Mouse (Mus musculus) neural tube, embryonic 11.5 days (tissue): ENCODE results near the gene Ankdd1a. TPM values are rescaled to one million over a fixed set of nuclear protein-coding genes. Genes with fewer than 3 reads are reported as not detected.

Experiments
- ATAC-seq: fragments of 200-750 bp; cut with Nextera tagmentation; 2 replicates; pipeline ENCODE4 v1.8.0; 2017; ENCODE audit warnings: moderate number of reproducible peaks, mild to moderate bottlenecking, moderate TSS enrichment, moderate library complexity; ENCODE audit not compliant: insufficient read depth, low FRiP score, low TSS enrichment
- DNase-seq: peaks from one replicate; pipeline ENCODE4 v3.0.0-alpha.2; 2015; ENCODE audit warnings: low spot score
- H3K27ac ChIP-seq: fragments of 300-500 bp; sonication (generic); 2 replicates; pipeline ENCODE4 v1.5.1; 2014; ENCODE audit warnings: low read depth, mild to moderate bottlenecking, low read length
- H3K27me3 ChIP-seq: fragments of 300-500 bp; sonication (generic); 2 replicates; pipeline ENCODE4 v1.6.1; 2014; ENCODE audit warnings: mild to moderate bottlenecking, low read length, mixed read lengths; ENCODE audit not compliant: control insufficient read depth, insufficient read depth
- H3K36me3 ChIP-seq: fragments of 300-500 bp; sonication (generic); 2 replicates; pipeline ENCODE4 v1.6.1; 2014; ENCODE audit warnings: mild to moderate bottlenecking, low read length, moderate library complexity, mixed read lengths; ENCODE audit not compliant: control insufficient read depth, insufficient read depth
- H3K4me1 ChIP-seq: fragments of 300-500 bp; sonication (generic); 2 replicates; pipeline ENCODE4 v1.6.1; 2014; ENCODE audit warnings: low read length, mixed read lengths; ENCODE audit not compliant: control insufficient read depth, insufficient read depth
- H3K4me2 ChIP-seq: fragments of 300-500 bp; sonication (generic); 2 replicates; pipeline ENCODE4 v1.6.1; 2014; ENCODE audit warnings: low read depth, mild to moderate bottlenecking, moderate library complexity
- H3K4me3 ChIP-seq: fragments of 300-500 bp; sonication (generic); 2 replicates; pipeline ENCODE4 v1.5.1; 2014; ENCODE audit warnings: low read depth, low read length
- H3K9ac ChIP-seq: fragments of 300-500 bp; sonication (generic); 2 replicates; pipeline ENCODE4 v1.6.1; 2014; ENCODE audit warnings: mild to moderate bottlenecking, low read length
- H3K9me3 ChIP-seq: fragments of 300-500 bp; sonication (generic); 2 replicates; pipeline ENCODE4 v1.6.1; 2016; ENCODE audit warnings: low read length; ENCODE audit not compliant: control insufficient read depth
- WGBS: fragments of 180-500 bp; shearing (Covaris S2); extraction: QIAGEN DNeasy Blood & Tissue Kit; methylation state at CpG from one replicate; pipeline ENCODE4 v1.1.7; 2014; 5-methylcytosine and 5-hydroxymethylcytosine counted together
- polyA plus RNA-seq: library from polyadenylated mRNA; unstranded; fragments of >200 nt; fragmentation: Nextera tagmentation; extraction: Ambion mirVana; gene quantifications from 2 replicates; pipeline ENCODE4 v1.2.1, GENCODE M21; 2014

The Ankdd1a gene
- 0.21 TPM in 1 of 2 replicates, not detected in the other for polyA plus RNA-seq

DNA sequence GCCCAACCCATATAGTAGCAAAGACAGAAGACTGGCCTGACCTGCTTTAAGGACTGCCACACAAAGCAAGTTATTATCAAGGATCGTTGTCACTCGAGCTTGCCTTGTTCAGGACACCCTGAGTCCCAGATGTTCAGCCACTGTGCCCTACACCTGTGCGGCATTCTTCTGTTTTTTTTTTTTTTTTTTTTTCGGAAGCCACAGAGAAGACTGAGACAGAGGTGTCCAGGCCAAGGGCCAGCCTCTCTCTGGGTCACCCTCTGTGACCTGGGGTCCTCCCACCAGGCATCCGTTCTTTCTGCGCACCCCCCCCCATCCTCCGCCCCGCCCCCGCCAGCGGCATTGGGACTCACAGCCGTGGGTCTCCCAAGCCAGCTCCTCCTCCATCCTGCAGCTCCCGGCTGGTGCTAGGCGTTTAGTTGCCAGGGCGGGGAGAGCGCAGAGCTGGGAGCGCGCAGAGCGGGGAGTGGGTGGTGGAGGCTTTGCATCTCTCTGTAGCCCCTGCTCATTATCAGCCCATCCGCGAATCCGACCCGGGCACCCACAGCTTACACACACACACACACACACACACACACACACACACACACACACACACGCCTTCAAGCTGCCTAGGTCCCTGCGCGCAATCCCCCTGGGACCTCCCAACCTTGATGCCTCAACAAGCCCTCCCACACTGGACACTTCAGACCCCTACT, at the start of gene Ankdd1a:
Ankdd1a (minus strand) TSS at position 387 of the 698 bp plus-strand sequence.
- Histone ChIP-seq H3K36me3 (no peaks in the 10 kb centered on the region), H3K4me2 (peak within 1 kb of the TSS; percentile 43), H3K27ac (no peak within 1 kb of the TSS), H3K4me1 (peaks cover 3% of the 10 kb centered on the region; the same call in 1 of the 2 replicates), H3K9me3 (no peaks in the 10 kb centered on the region), H3K9ac (0 out of 2 replicates have a peak within 1 kb of the TSS, but pooled peaks have one; percentile 43), H3K4me3 (peak within 1 kb of the TSS; percentile 16; the same call in 1 of the 2 replicates), H3K27me3 (no peaks in the 10 kb centered on the region)
- peak; percentile 55 for DNase-seq
- no peak for ATAC-seq
- WGBS: 6% methylated on average over 25 of the region's 25 CpGs

DNA sequence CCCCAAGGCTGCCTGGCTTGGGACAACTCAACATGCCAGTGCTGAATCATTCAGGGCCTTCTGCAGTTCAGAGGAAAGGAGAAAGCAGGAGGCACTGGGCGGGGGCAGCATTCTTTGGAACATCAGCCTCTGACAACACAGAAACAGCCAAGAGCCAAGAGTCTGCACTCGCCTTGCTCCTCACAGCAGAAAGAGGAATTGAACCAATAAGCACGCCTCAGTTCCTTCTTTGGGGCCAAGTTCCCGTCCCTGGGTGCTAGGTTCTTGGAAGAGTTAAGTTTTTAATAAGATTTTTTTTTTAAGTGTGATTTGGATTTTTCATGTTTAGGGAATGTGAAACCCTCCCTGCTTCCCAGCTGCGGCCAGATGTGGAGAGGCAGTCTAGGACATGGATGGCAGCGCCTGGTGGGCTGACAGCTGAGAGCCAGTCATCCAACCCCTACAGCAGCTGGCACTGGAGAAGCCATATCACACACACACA, 49.5 kb upstream of the Ankdd1a start:
- Histone ChIP-seq H3K9ac (no peak overlapping the region), H3K27ac (no peak overlapping the region), H3K4me3 (no peak overlapping the region), H3K4me1 (no peaks in the 10 kb centered on the region), H3K27me3 (no peaks in the 10 kb centered on the region), H3K36me3 (no peaks in the 10 kb centered on the region; the same call in 1 of the 2 replicates), H3K9me3 (no peaks in the 10 kb centered on the region), H3K4me2 (no peak overlapping the region)
- WGBS: 84% methylated on average over 6 of the region's 6 CpGs
- DNase-seq (no peak), ATAC-seq (no peak)

DNA sequence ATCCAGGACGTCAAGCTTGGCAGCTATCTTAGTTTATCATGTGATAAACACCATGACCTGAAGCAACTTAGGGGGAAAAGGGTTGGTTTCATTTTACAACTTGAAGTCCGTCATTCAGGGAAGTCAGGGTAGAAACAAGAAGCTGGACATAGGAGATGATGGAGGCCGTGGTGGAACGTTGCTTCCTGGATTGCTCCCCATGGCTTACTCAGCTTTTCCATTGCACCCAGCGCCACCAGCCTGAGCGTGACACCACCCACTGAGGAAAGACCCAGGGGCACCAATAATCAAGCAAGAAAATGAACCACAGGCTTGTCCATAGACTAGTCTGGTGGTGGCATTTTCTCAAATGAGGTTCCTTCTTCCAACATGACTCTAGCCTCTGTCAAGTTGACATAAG, 48.8 kb upstream of the Ankdd1a start:
- Histone ChIP-seq H3K27ac (no peak overlapping the region), H3K4me3 (no peak overlapping the region), H3K9ac (no peak overlapping the region), H3K27me3 (no peaks in the 10 kb centered on the region), H3K9me3 (no peaks in the 10 kb centered on the region), H3K4me2 (no peak overlapping the region), H3K36me3 (no peaks in the 10 kb centered on the region; the same call in 1 of the 2 replicates), H3K4me1 (no peaks in the 10 kb centered on the region)
- DNase-seq (no peak), ATAC-seq (no peak)
- WGBS: 95% methylated on average over 6 of the region's 6 CpGs

DNA sequence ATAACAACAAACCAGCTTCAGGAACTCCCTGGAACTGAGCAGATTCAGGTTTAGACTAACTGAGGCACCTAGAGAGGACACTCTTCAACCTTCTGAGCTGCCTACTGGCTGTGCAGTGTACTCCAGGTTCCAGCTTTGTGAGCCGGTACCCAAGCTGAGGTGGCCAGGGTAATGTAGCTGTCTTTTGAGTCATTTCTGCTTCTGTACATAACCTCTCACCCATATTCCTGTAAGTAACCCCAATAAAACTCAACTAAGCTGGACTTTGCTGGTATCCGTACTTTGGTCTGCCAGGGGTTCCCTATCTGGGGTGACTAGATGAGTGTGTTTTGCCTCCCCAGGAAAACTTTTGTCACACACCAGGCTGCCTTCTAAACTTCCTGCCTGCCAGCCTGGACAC, 44.7 kb upstream of the Ankdd1a start:
- no peak for ATAC-seq
- Histone ChIP-seq H3K4me2 (no peak overlapping the region), H3K27me3 (no peaks in the 10 kb centered on the region), H3K27ac (no peak overlapping the region), H3K4me3 (no peak overlapping the region), H3K9me3 (no peaks in the 10 kb centered on the region), H3K4me1 (peaks cover 7% of the 10 kb centered on the region; the same call in 1 of the 2 replicates), H3K36me3 (peaks cover 2% of the 10 kb centered on the region), H3K9ac (no peak overlapping the region)
- WGBS: 96% methylated on average over 2 of the region's 2 CpGs
- DNase-seq: no peak

DNA sequence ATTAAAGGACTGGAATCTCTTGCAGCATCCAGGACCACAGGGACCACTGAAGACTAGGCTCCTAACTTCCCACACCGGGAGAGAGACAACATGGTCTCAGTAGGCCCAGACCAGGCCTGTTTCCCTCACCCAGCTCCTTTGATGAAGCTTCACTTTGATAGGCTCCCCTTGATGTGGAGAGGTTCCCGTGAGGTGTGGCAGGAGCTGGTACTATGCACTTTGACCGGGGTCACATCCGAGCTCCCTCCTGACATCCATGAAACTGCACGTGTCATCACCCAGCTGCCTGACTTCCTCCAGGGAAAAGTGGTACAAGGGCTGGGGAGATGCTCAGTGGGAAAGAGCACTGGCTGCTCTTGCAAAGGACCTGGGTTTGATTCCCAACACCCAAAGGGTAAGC, 43.1 kb upstream of the Ankdd1a start:
- Histone ChIP-seq H3K36me3 (peaks cover 2% of the 10 kb centered on the region), H3K27ac (no peak overlapping the region)

DNA sequence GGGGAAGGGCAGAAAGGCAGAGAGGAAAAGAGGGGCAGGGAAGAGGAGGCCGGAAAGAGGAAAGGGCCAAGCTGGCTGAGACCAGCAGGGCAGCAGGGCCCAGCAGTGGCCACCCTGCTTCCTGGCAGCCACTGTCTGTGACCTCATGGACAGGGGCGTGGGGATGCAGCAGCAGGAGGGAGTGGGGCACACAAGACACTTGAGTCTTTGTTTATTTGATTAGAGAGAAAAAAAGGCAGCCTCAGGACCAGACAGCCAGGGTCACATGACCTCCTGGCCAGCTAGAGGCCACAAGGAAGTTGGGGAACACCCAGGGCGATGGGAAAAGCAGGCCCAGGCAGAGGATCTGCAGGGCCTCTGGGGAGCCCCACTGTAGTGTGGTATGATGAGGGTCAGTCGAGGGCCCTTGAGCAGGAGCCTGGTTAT, 42.1 kb upstream of the Ankdd1a start:
- no peak overlapping the region for H3K4me3 ChIP-seq
- peaks cover 7% of the 10 kb centered on the region; the same call in 1 of the 2 replicates for H3K4me1 ChIP-seq
- DNase-seq (no peak), ATAC-seq (no peak)
- no peaks in the 10 kb centered on the region for H3K27me3 ChIP-seq
- peak overlapping the region; percentile 3; the same call in 1 of the 2 replicates for H3K27ac ChIP-seq
- WGBS: 38% methylated on average over 4 of the region's 4 CpGs
- no peak overlapping the region for H3K4me2 ChIP-seq
- H3K9ac ChIP-seq: peak overlapping the region; percentile 2; the same call in 1 of the 2 replicates
- H3K36me3 ChIP-seq: peaks cover 2% of the 10 kb centered on the region
- H3K9me3 ChIP-seq: no peaks in the 10 kb centered on the region

More for the DNA sequence above, 43.1 kb upstream of the Ankdd1a start:
- DNase-seq (no peak), ATAC-seq (no peak)
- no peaks in the 10 kb centered on the region for H3K9me3 ChIP-seq
- H3K9ac ChIP-seq: no peak overlapping the region
- H3K4me2 ChIP-seq: no peak overlapping the region
- no peak overlapping the region for H3K4me3 ChIP-seq
- 93% methylated on average over 5 of the region's 5 CpGs for WGBS
- H3K27me3 ChIP-seq: no peaks in the 10 kb centered on the region
- peaks cover 7% of the 10 kb centered on the region; the same call in 1 of the 2 replicates for H3K4me1 ChIP-seq

DNA sequence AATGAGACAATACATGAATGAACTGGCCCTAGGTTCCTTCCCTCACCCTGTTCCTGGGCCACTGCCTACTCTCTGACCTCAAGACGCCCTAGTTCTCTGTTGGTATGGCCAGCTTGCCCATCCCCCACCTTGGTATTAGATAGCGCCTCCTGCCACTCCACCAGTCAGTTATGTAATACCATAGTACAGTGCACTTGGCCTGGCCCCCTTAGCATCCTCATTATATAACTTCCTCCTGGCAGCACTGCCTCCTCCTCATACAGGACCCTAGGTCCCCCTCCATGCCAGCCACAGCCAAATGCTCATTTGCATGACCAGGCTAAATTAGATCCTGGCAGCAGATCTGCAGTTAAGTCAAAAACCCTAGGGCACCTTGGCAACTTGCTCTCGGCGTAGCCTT, 41.0 kb upstream of the Ankdd1a start:
- no peak overlapping the region for H3K4me3 ChIP-seq
- no peak overlapping the region for H3K4me2 ChIP-seq
- H3K27me3 ChIP-seq: no peaks in the 10 kb centered on the region
- no peak overlapping the region for H3K27ac ChIP-seq
- 88% methylated on average over 4 of the region's 4 CpGs for WGBS
- no peak overlapping the region for H3K9ac ChIP-seq
- DNase-seq: no peak
- H3K36me3 ChIP-seq: peaks cover 5% of the 10 kb centered on the region
- H3K4me1 ChIP-seq: peaks cover 7% of the 10 kb centered on the region; the same call in 1 of the 2 replicates
- no peaks in the 10 kb centered on the region for H3K9me3 ChIP-seq
- no peak for ATAC-seq

DNA sequence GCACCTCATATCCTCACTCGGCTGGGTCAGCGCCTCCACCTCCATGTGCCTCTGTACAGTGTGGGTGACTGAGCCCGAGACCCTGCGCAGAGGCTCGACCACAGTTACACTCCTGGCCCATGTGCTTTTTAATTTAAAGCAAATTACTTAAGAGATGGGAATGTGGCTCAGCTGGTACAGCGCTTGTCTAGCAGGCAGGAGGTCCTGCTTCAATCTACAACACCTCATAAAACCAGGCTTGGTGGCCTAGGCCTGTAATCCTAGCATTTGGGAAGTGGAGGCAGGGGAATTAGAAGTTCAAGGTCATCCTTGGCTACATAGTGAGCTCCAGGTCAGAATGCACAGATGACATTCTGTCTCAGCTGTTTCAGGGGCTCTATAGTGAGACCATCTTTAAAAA, 38.8 kb upstream of the Ankdd1a start:
- ATAC-seq: no peak
- 92% methylated on average over 6 of the region's 6 CpGs for WGBS
- H3K4me2 ChIP-seq: no peak overlapping the region

DNA sequence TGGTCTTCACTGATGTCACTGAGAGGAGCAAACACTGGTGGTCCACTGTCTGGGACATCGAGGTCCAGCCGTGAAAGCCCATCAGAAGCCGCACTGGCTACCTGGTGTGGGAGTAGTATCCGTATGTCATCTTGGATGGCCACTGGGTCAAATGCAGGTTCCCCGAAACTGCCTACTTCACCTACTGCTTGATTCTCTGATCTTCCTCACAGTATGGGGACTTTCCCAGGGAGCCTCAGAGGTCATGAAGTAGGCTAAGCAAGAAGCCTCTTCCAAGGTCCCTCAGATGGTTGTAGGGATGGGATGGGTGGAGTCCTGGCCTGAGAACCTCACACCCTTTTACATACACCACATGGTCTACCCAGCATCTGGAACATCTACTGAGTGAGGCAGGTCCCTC, 37.0 kb upstream of the Ankdd1a start:
- 97% methylated on average over 5 of the region's 5 CpGs for WGBS
- Histone ChIP-seq H3K9ac (no peak overlapping the region), H3K4me1 (peaks cover 18% of the 10 kb centered on the region), H3K27me3 (no peaks in the 10 kb centered on the region), H3K4me3 (no peak overlapping the region), H3K27ac (no peak overlapping the region), H3K36me3 (peaks cover 6% of the 10 kb centered on the region), H3K4me2 (no peak overlapping the region), H3K9me3 (no peaks in the 10 kb centered on the region)
- no peak for ATAC-seq
- DNase-seq: no peak

More for the DNA sequence above, 38.8 kb upstream of the Ankdd1a start:
- no peaks in the 10 kb centered on the region for H3K9me3 ChIP-seq
- H3K4me1 ChIP-seq: peaks cover 21% of the 10 kb centered on the region
- no peaks in the 10 kb centered on the region for H3K27me3 ChIP-seq
- no peak overlapping the region for H3K27ac ChIP-seq
- DNase-seq: no peak
- H3K9ac ChIP-seq: no peak overlapping the region
- H3K36me3 ChIP-seq: peaks cover 8% of the 10 kb centered on the region
- H3K4me3 ChIP-seq: no peak overlapping the region
